Mouse (Mus musculus) small intestine, adult 2 months (tissue): Measurements from ENCODE around the gene Pde4d.

Experiments used
- CTCF ChIP-seq: fragments of 200-500 bp; IDR thresholded peaks from 2 replicates; pipeline ENCODE4 v1.5.1; 2012; ENCODE audit warnings: low read depth, mild to moderate bottlenecking, control low read depth, inconsistent platforms, low read length, moderate library complexity, mixed read lengths; ENCODE audit not compliant: insufficient replicate concordance, insufficient read length; ENCODE audit errors: extremely low read depth
- POLR2A ChIP-seq: fragments of 200-500 bp; IDR thresholded peaks from 2 replicates; pipeline ENCODE4 v1.6.1; 2012; ENCODE audit warnings: low read depth, mild to moderate bottlenecking, control low read depth, inconsistent platforms, low read length, moderate library complexity

GRCm38 (mm10) chr13:109096654-109097053, 646.9 kb downstream of the Pde4d start:
- no peak for TF ChIP-seq CTCF
- TF ChIP-seq POLR2A, result no peak
